Comparison of ENCODE assay signal across 9 mouse cellular contexts in genomic region chr14:32015131-32015770, GRCm38 (mm10). TPM values are rescaled to one million over a fixed set of nuclear protein-coding genes. Genes with fewer than 3 reads are reported as not detected.
DNase-seq lines count a peak whose midpoint lies in the region; ATAC-seq and TF ChIP-seq lines count a peak whose summit lies in the region.
"Had no signal": no experiment of that assay in that cellular context is flagged by ENCODE, and none has a peak within 500 bp of the region (broad histone marks: within the 10 kb centered on the region; RNA-seq: fewer than 3 reads in every experiment).

No protein-coding gene starts in this region.

- H3K4me3 ChIP-seq in intestine, postnatal 0 days (ENCODE audit: low read depth, low read length): no peak overlapping the region
- H3K4me3 ChIP-seq: liver, embryonic 13.5 days had no signal

- H3K36me3 ChIP-seq in intestine, postnatal 0 days (ENCODE audit: control insufficient read depth, insufficient read depth): no peaks in the 10 kb centered on the region
- H3K36me3 ChIP-seq: G1E; liver, embryonic 13.5 days had no signal

- intact Hi-C loops in heart, postnatal 10 days (cut with DNase I): no loop called here

- no peaks in the 10 kb centered on the region for H3K27me3 ChIP-seq in intestine, postnatal 0 days (replicated peaks; ENCODE audit: control insufficient read depth, insufficient read depth, low read length)

- H3K9ac ChIP-seq in intestine, postnatal 0 days (ENCODE audit: low read depth, low read length): no peak overlapping the region
- H3K9ac ChIP-seq: liver, embryonic 13.5 days had no signal

- ATAC-seq in intestine, postnatal 0 days: peak; percentile 33

- H3K9me3 ChIP-seq in intestine, postnatal 0 days (ENCODE audit: control insufficient read depth): no peaks in the 10 kb centered on the region
- H3K9me3 ChIP-seq: G1E; liver, embryonic 13.5 days had no signal

- 71% methylated on average over 7 of the region's 7 CpGs for WGBS in intestine, postnatal 0 days

- H3K27ac ChIP-seq in intestine, postnatal 0 days (ENCODE audit: low read depth, low read length): peak overlapping the region; percentile 42; the same call in 1 of the 2 replicates
- H3K27ac ChIP-seq: liver, embryonic 13.5 days had no signal

- peak; percentile 35 to 53 for DNase-seq in heart, postnatal 10 days
- no peak for DNase-seq in heart, adult 11 months
- DNase-seq in ovary, adult 18-20 months (ENCODE audit: low spot score): peak; percentile 60
- DNase-seq in ovary, postnatal 10 days (ENCODE audit: low spot score): no peak
- no peak for DNase-seq in frontal cortex, postnatal 25 days (ENCODE audit: low spot score in 2 of 2)
- DNase-seq in retina, embryonic 14.5 days (ENCODE audit: low spot score): no peak
- DNase-seq: liver, embryonic 13.5 days had no signal

- H3K4me1 ChIP-seq in intestine, postnatal 0 days (replicated peaks; ENCODE audit: control insufficient read depth, insufficient read depth, low read length): peaks cover 6% of the 10 kb centered on the region; the same call in 1 of the 2 replicates

- no peak overlapping the region for H3K4me2 ChIP-seq in intestine, postnatal 0 days (replicated peaks; ENCODE audit: low read depth)
- H3K4me2 ChIP-seq: liver, embryonic 13.5 days had no signal

- TF ChIP-seq CTCF in intestine, postnatal 0 days (IDR thresholded peaks at IDR 0.05; ENCODE audit: low read depth): no peak

RNA-seq across cellular contexts. Expression of gene Galnt15, which starts 13.5 kb away (rescaled TPM):
- total RNA-seq in heart, postnatal 10 days (2021): 10 to 100 TPM; 11.6 to 13.0 TPM
- polyA plus RNA-seq in intestine, postnatal 0 days (2015; fragmentation: Nextera tagmentation; extraction: Ambion mirVana): 0.35 and 0.42 TPM in 2 replicates
- polyA plus RNA-seq: G1E; liver, embryonic 13.5 days had no signal

Comparison
In these comparisons a context has a peak if more than half of its experiments do, and no peak if none do; other contexts are left out.
1. DNase-seq: peak in heart, postnatal 10 days (2 of 2) and ovary, adult 18-20 months (single experiment); none in heart, adult 11 months (single experiment), ovary, postnatal 10 days (single experiment), frontal cortex, postnatal 25 days (0 of 2) and retina, embryonic 14.5 days (single experiment).